Mouse (Mus musculus) skeletal muscle tissue, adult 2 months (tissue): ENCODE measurements around the gene Fgfr3.

Experiments used
- DNase-seq: peaks from one replicate; pipeline ENCODE4 v3.0.0-alpha.2; 2012; ENCODE audit warnings: low read depth, low spot score

Gene Fgfr3

GRCm38 (mm10) chr5:33721541-33722265 lies at the start of gene Fgfr3:
Gene Fgfr3, plus strand, starts transcription at chr5:33721674.
- DNase-seq: no peak

- DNase-seq: no peak
Observed at GRCm38 (mm10) chr5:33674439-33674838, 47.0 kb upstream of the Fgfr3 start.

- DNase-seq: no peak
Observed at GRCm38 (mm10) chr5:33675964-33676363, 45.5 kb upstream of the Fgfr3 start.

- no peak for DNase-seq
Observed at GRCm38 (mm10) chr5:33678244-33678643, 43.2 kb upstream of the Fgfr3 start.

- no peak for DNase-seq
Observed at GRCm38 (mm10) chr5:33681044-33681443, 40.4 kb upstream of the Fgfr3 start.

GRCm38 (mm10) chr5:33681611-33682388 lies 39.7 kb upstream of the Fgfr3 start:
- DNase-seq: no peak

- no peak for DNase-seq
Observed at GRCm38 (mm10) chr5:33682963-33683362, 38.5 kb upstream of the Fgfr3 start.

- DNase-seq: no peak
Observed at GRCm38 (mm10) chr5:33683897-33684652, 37.4 kb upstream of the Fgfr3 start.

- DNase-seq: no peak
Observed at GRCm38 (mm10) chr5:33684932-33685331, 36.5 kb upstream of the Fgfr3 start.

- DNase-seq: no peak
Observed at GRCm38 (mm10) chr5:33687142-33687541, 34.3 kb upstream of the Fgfr3 start.

GRCm38 (mm10) chr5:33688278-33689220 lies 32.9 kb upstream of the Fgfr3 start:
- no peak for DNase-seq

GRCm38 (mm10) chr5:33689221-33689844 lies 32.1 kb upstream of the Fgfr3 start:
- no peak for DNase-seq

- DNase-seq: no peak
Observed at GRCm38 (mm10) chr5:33689852-33690645, 31.4 kb upstream of the Fgfr3 start.

GRCm38 (mm10) chr5:33692393-33692792 lies 29.1 kb upstream of the Fgfr3 start:
- DNase-seq: no peak

GRCm38 (mm10) chr5:33694461-33694847 lies 27.0 kb upstream of the Fgfr3 start:
- DNase-seq: no peak

- DNase-seq: no peak
Observed at GRCm38 (mm10) chr5:33694848-33695717, 26.4 kb upstream of the Fgfr3 start.

- DNase-seq: no peak
Observed at GRCm38 (mm10) chr5:33695718-33696121, 25.8 kb upstream of the Fgfr3 start.

GRCm38 (mm10) chr5:33696430-33696829 lies 25.0 kb upstream of the Fgfr3 start:
- no peak for DNase-seq

- no peak for DNase-seq
Observed at GRCm38 (mm10) chr5:33697534-33697933, 23.9 kb upstream of the Fgfr3 start.
